Mouse (Mus musculus) midbrain, embryonic 16.5 days (tissue): ENCODE measurements at regions not wholly inside any gene's neighbourhood (a gene's known extent, or its start where the extent isn't known, plus 50 kb on each side); places are given as distances from the start of the nearest gene placed in this dataset.
A peak's percentile ranks its signal among the peaks of the same experiment; 100 is the strongest.

ENCODE experiments used
- ATAC-seq: fragments of 200-750 bp; cut with Nextera tagmentation; 2 replicates; pipeline ENCODE4 v1.8.0; 2017; ENCODE audit warnings: moderate TSS enrichment
- H3K27ac ChIP-seq: fragments of 300-500 bp; sonication (generic); 2 replicates; pipeline ENCODE4 v1.5.1; 2014; ENCODE audit warnings: mild to moderate bottlenecking, low read length, mixed read lengths
- H3K27me3 ChIP-seq: fragments of 300-500 bp; sonication (generic); 2 replicates; pipeline ENCODE4 v1.6.1; 2014; ENCODE audit warnings: low read depth, low read length, mixed read lengths; ENCODE audit not compliant: control insufficient read depth, insufficient read depth
- H3K36me3 ChIP-seq: fragments of 300-500 bp; sonication (generic); 2 replicates; pipeline ENCODE4 v1.6.1; 2014; ENCODE audit warnings: mild to moderate bottlenecking, low read length, moderate library complexity, mixed read lengths; ENCODE audit not compliant: control insufficient read depth, insufficient read depth
- H3K4me1 ChIP-seq: fragments of 300-500 bp; sonication (generic); 2 replicates; pipeline ENCODE4 v1.6.1; 2014; ENCODE audit warnings: mild to moderate bottlenecking, low read length, mixed read lengths; ENCODE audit not compliant: control insufficient read depth, insufficient read depth
- H3K4me2 ChIP-seq: fragments of 300-500 bp; sonication (generic); 2 replicates; pipeline ENCODE4 v1.6.1; 2014; ENCODE audit warnings: mild to moderate bottlenecking, low read length, mixed read lengths
- H3K4me3 ChIP-seq: fragments of 300-500 bp; sonication (generic); 2 replicates; pipeline ENCODE4 v1.5.1; 2014; ENCODE audit warnings: low read depth, mild to moderate bottlenecking, low read length, moderate library complexity, mixed read lengths
- H3K9ac ChIP-seq: fragments of 300-500 bp; sonication (generic); 2 replicates; pipeline ENCODE4 v1.6.1; 2014; ENCODE audit warnings: low read depth, low read length, mixed read lengths
- H3K9me3 ChIP-seq: fragments of 300-500 bp; sonication (generic); replicated peaks from 2 replicates; pipeline ENCODE4 v1.6.1; 2014; ENCODE audit warnings: mild to moderate bottlenecking, low read length, mixed read lengths; ENCODE audit not compliant: control insufficient read depth, poor library complexity, severe bottlenecking
- WGBS: fragments of 180-500 bp; shearing (Covaris S2); extraction: QIAGEN DNeasy Blood & Tissue Kit; methylation state at CpG from one replicate; pipeline ENCODE4 v1.1.7; 2014; 5-methylcytosine and 5-hydroxymethylcytosine counted together

GRCm38 (mm10) chr1:122607309-122607708, 1039.5 kb upstream of the Ddx18 start:
- Histone ChIP-seq H3K9ac (no peak overlapping the region), H3K4me2 (no peak overlapping the region), H3K4me1 (no peaks in the 10 kb centered on the region), H3K4me3 (no peak overlapping the region), H3K9me3 (0 out of 2 replicates have a peak, but pooled peaks cover 3% of the 10 kb centered on the region), H3K27me3 (no peaks in the 10 kb centered on the region), H3K27ac (no peak overlapping the region), H3K36me3 (no peaks in the 10 kb centered on the region)
- ATAC-seq = no peak
- 49% methylated on average over 3 of the region's 3 CpGs for WGBS

GRCm38 (mm10) chr1:122575954-122576353, 1008.2 kb upstream of the Ddx18 start:
- H3K27ac ChIP-seq = no peak overlapping the region
- no peak overlapping the region for H3K4me2 ChIP-seq
- no peaks in the 10 kb centered on the region for H3K9me3 ChIP-seq
- H3K4me1 ChIP-seq = no peaks in the 10 kb centered on the region
- WGBS = 81% methylated on average over 4 of the region's 4 CpGs
- H3K36me3 ChIP-seq = no peaks in the 10 kb centered on the region
- no peak overlapping the region for H3K4me3 ChIP-seq
- no peak for ATAC-seq
- H3K9ac ChIP-seq = no peak overlapping the region
- H3K27me3 ChIP-seq = no peaks in the 10 kb centered on the region

GRCm38 (mm10) chr1:122551596-122551995, 983.8 kb upstream of the Ddx18 start:
- Histone ChIP-seq H3K4me3 (no peak overlapping the region), H3K4me1 (no peaks in the 10 kb centered on the region), H3K27me3 (no peaks in the 10 kb centered on the region), H3K4me2 (no peak overlapping the region), H3K36me3 (no peaks in the 10 kb centered on the region), H3K9me3 (no peaks in the 10 kb centered on the region), H3K9ac (no peak overlapping the region), H3K27ac (no peak overlapping the region)
- ATAC-seq = no peak
- WGBS = 91% methylated on average over 1 of the region's 1 CpGs

GRCm38 (mm10) chr1:122509580-122509979, 941.8 kb upstream of the Ddx18 start:
- ATAC-seq = no peak
- H3K4me3 ChIP-seq = no peak overlapping the region
- no peaks in the 10 kb centered on the region for H3K27me3 ChIP-seq
- H3K27ac ChIP-seq = no peak overlapping the region
- no peak overlapping the region for H3K9ac ChIP-seq
- no peak overlapping the region for H3K4me2 ChIP-seq
- WGBS = 79% methylated on average over 2 of the region's 2 CpGs
- H3K4me1 ChIP-seq = no peaks in the 10 kb centered on the region
- H3K36me3 ChIP-seq = no peaks in the 10 kb centered on the region
- H3K9me3 ChIP-seq = 0 out of 2 replicates have a peak, but pooled peaks cover 2% of the 10 kb centered on the region

- no peak overlapping the region for H3K4me3 ChIP-seq
- no peaks in the 10 kb centered on the region; the same call in 1 of the 2 replicates for H3K4me1 ChIP-seq
- 47% methylated on average over 4 of the region's 4 CpGs for WGBS
- H3K9ac ChIP-seq = no peak overlapping the region
- H3K9me3 ChIP-seq = no peaks in the 10 kb centered on the region
- no peaks in the 10 kb centered on the region for H3K36me3 ChIP-seq
- H3K27me3 ChIP-seq = no peaks in the 10 kb centered on the region
- peak; percentile 72 for ATAC-seq
- no peak overlapping the region for H3K27ac ChIP-seq
- no peak overlapping the region for H3K4me2 ChIP-seq
These were observed 933.9 kb upstream of the Ddx18 start for GRCm38 (mm10) chr1:122501707-122502106.

- Histone ChIP-seq H3K4me1 (no peaks in the 10 kb centered on the region), H3K27me3 (no peaks in the 10 kb centered on the region), H3K9ac (no peak overlapping the region), H3K27ac (no peak overlapping the region), H3K9me3 (no peaks in the 10 kb centered on the region), H3K36me3 (no peaks in the 10 kb centered on the region), H3K4me2 (no peak overlapping the region), H3K4me3 (no peak overlapping the region)
- no peak for ATAC-seq
- WGBS = 80% methylated on average over 1 of the region's 1 CpGs
These were observed 910.2 kb upstream of the Ddx18 start for GRCm38 (mm10) chr1:122478003-122478402.

GRCm38 (mm10) chr1:122463931-122464330, 896.1 kb upstream of the Ddx18 start:
- no peaks in the 10 kb centered on the region for H3K27me3 ChIP-seq
- H3K9me3 ChIP-seq = no peaks in the 10 kb centered on the region
- no peak overlapping the region for H3K4me2 ChIP-seq
- no peak overlapping the region for H3K9ac ChIP-seq
- H3K4me1 ChIP-seq = no peaks in the 10 kb centered on the region
- ATAC-seq = no peak
- 72% methylated on average over 3 of the region's 3 CpGs for WGBS
- H3K36me3 ChIP-seq = no peaks in the 10 kb centered on the region
- no peak overlapping the region for H3K4me3 ChIP-seq
- no peak overlapping the region for H3K27ac ChIP-seq

- WGBS = 92% methylated on average over 2 of the region's 2 CpGs
- no peak overlapping the region for H3K27ac ChIP-seq
- ATAC-seq = no peak
- no peak overlapping the region for H3K4me2 ChIP-seq
- no peaks in the 10 kb centered on the region for H3K4me1 ChIP-seq
- no peak overlapping the region for H3K4me3 ChIP-seq
- no peaks in the 10 kb centered on the region for H3K27me3 ChIP-seq
- H3K36me3 ChIP-seq = no peaks in the 10 kb centered on the region
- no peaks in the 10 kb centered on the region for H3K9me3 ChIP-seq
- H3K9ac ChIP-seq = no peak overlapping the region
These were observed 891.3 kb upstream of the Ddx18 start for GRCm38 (mm10) chr1:122459056-122459455.

GRCm38 (mm10) chr1:122454881-122455280, 887.1 kb upstream of the Ddx18 start:
- Histone ChIP-seq H3K4me3 (no peak overlapping the region), H3K27ac (no peak overlapping the region), H3K27me3 (no peaks in the 10 kb centered on the region), H3K4me1 (no peaks in the 10 kb centered on the region), H3K4me2 (no peak overlapping the region), H3K9me3 (no peaks in the 10 kb centered on the region), H3K9ac (no peak overlapping the region), H3K36me3 (no peaks in the 10 kb centered on the region)
- ATAC-seq = no peak
- 63% methylated on average over 4 of the region's 4 CpGs for WGBS

- Histone ChIP-seq H3K36me3 (no peaks in the 10 kb centered on the region), H3K4me1 (no peaks in the 10 kb centered on the region), H3K9ac (no peak overlapping the region), H3K27me3 (no peaks in the 10 kb centered on the region), H3K4me3 (no peak overlapping the region), H3K27ac (no peak overlapping the region), H3K4me2 (no peak overlapping the region), H3K9me3 (no peaks in the 10 kb centered on the region)
- 64% methylated on average over 3 of the region's 3 CpGs for whole genome bisulfite sequencing
- ATAC-seq = no peak
These were observed 885.8 kb upstream of the Ddx18 start for GRCm38 (mm10) chr1:122453617-122454016.
